Mouse (Mus musculus) cerebellum, postnatal 4 days (tissue): ENCODE results near the gene Med10.

Experiments
- DNase-seq, 2 experiments: peaks; one replicate each; pipeline ENCODE4 v3.0.0; 2022; ENCODE audit warnings: low spot score in 2 of 2, mixed read lengths in 1 of 2

Med10 gene

DNA sequence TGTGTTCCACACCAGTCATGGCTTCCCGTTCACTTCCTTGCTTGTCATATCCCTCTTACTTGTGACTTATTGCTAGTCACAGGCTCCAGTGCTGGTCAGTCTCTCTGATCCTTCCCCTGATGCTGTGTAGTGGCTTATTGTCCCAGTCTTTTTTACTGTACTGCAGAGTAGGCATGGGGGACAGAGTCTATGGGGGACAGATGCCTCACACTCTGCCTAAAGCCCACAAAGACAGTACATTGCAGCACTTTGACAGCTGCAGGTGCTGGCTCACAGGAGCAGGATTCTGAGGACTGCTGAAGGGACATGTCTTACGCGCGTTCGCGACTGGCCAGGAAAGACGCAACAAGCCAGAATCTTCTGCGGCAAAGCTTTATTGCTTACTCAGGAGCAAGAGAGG is 28.4 kb downstream of the Med10 start:
- DNase-seq: no peak

DNA sequence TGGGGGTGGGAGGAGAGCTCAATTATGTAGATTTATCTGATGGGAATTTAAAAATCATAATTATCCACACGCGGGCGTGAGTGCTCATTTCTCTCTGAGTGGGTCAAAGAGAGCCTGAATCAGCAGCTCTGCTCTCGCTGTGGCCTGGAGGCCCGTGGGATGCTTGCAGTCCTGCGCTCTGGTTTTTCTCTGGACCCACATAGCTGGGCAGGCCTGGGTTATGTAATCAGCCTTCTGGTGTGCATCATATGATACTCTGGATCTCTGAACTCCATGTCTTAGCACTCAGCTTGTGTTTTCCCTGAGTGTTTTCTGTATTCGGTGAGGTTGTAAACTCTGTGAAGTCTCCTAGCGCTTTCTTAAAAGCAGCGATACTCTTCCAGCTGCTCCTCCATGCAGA is 30.4 kb downstream of the Med10 start:
- DNase-seq: no peak

GRCm38 (mm10) chr13:69833416-69833815 is 31.2 kb downstream of the Med10 start:
- DNase-seq: no peak

- DNase-seq: no peak
Observed at GRCm38 (mm10) chr13:69845592-69845991, 43.4 kb downstream of the Med10 start.

DNA sequence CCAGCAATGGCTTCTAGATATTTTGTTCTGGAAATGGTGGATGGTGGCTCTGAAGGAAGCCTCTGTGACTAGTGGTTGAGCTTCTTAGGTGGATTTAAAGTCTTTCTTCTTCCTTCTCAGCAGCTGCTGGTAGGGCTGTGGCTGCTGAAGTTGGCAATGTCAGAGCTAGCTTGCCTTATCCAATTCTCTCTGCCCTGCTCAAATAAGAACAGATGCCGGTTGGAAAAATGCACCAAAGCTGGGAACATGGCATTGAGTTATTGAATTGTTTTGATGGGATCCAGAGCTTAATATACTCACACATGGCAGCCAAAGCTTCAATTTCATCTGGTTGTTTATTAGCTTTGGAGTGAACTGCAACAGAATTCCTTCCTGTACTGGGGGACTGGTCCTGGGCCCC is 47.4 kb downstream of the Med10 start:
- DNase-seq: no peak

GRCm38 (mm10) chr13:69852313-69852712 is 50.1 kb downstream of the Med10 start:
- no peak for DNase-seq

GRCm38 (mm10) chr13:69853425-69854043 is 51.3 kb downstream of the Med10 start:
- DNase-seq: no peak

DNA sequence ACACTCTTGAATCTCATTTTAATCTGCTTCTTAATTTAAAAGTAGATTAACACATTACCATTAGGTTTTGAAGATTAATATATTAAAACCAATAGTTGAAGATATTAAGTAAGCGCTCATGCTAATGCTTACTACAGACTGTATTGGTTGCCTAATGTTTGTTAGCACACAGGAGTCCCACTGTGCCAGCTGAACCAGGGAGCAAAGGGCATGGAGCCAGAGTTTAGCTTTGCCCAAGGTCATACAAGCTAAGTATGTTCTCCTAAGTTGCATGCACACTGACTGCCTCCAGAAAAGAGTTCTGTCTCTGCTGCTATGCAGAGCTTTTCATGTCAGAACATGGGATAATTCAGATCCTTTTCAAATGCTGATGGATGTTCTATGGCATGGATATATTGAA is 53.7 kb downstream of the Med10 start:
- no peak for DNase-seq

GRCm38 (mm10) chr13:69862276-69862675 is 60.1 kb downstream of the Med10 start:
- DNase-seq: no peak

- DNase-seq: no peak
Observed at GRCm38 (mm10) chr13:69864911-69865310, 62.7 kb downstream of the Med10 start.
